Mouse (Mus musculus) neutrophil, adult 5-6 weeks (primary cell): ENCODE results near the gene Ddit4. TPM values are rescaled to one million over a fixed set of nuclear protein-coding genes. Genes with fewer than 3 reads are reported as not detected.

Experiments
- ATAC-seq: fragments of 151-379, 151-347 bp; 2 replicates; pipeline ENCODE4 v1.8.0; 2017; ENCODE audit warnings: mild to moderate bottlenecking, moderate TSS enrichment; ENCODE audit not compliant: insufficient number of reproducible peaks, poor library complexity, low FRiP score, severe bottlenecking; ENCODE audit errors: extremely low read depth
- total RNA-seq: library from RNA; stranded (forward); fragments of 200-1000 nt; gene quantifications from 2 replicates; pipeline ENCODE4 v1.2.3, GENCODE M21; 2017

Ddit4 gene
- total RNA-seq, 1 experiment from 2014 or later, result 5.6 TPM

GRCm38 (mm10) chr10:59974191-59974664 lies 22.6 kb upstream of the Ddit4 start:
- ATAC-seq, result peak; percentile 78

- no peak for ATAC-seq
Measured at GRCm38 (mm10) chr10:59973400-59973799, 21.8 kb upstream of the Ddit4 start.

DNA sequence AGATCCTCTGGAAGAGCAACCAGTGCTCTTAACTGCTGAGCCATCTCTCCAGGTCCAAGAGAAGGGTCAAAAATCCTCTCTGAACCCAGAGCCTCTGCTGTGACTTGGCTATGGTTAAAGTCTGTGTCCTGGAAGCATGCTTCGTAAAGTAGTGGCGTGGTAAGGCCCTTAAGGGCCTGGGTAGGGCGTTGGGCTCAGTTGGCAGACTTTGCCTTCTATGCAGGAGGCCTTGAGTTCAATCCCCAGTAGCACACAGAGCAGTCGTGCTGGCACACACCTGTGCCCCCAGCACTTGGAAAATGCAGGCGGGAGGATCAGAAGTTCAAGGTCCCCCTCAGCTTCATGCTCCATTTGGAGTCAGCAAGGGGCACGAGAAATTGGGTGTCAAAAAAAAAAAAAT lies 21.4 kb upstream of the Ddit4 start:
- no peak for ATAC-seq

- no peak for ATAC-seq
Measured at GRCm38 (mm10) chr10:59972534-59972933, 20.9 kb upstream of the Ddit4 start.

GRCm38 (mm10) chr10:59971813-59972212 lies 20.2 kb upstream of the Ddit4 start:
- no peak for ATAC-seq

DNA sequence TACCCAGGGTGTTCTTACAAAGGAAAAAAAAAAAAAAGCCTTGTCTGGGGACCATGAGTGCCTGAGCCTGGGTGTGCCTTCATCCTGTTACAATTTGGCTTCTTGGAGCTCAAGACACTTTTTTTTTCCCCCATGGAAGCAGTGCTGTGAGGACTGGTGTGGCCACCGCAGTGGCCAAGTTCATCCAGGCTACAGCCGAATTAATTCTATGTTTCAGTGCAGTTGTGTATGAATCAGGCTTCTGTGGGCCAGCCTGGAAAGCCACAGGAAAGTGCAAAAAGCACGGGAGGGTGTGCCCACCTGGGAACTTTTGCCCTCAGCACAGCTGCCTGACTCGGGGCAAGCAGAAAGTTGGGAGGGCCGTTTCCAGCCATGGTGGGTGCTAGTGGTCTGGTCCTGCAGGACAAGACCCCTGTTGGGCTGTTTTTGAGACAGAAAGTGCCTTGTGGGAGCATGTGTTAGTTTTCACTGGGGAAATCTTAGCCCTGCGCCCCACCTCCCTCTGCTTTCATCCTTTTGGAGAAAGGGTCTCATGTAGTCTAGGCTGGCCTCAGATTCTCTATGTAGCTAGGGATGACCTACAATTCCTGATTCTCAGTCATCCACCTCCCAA lies 18.9 kb upstream of the Ddit4 start:
- no peak for ATAC-seq

DNA sequence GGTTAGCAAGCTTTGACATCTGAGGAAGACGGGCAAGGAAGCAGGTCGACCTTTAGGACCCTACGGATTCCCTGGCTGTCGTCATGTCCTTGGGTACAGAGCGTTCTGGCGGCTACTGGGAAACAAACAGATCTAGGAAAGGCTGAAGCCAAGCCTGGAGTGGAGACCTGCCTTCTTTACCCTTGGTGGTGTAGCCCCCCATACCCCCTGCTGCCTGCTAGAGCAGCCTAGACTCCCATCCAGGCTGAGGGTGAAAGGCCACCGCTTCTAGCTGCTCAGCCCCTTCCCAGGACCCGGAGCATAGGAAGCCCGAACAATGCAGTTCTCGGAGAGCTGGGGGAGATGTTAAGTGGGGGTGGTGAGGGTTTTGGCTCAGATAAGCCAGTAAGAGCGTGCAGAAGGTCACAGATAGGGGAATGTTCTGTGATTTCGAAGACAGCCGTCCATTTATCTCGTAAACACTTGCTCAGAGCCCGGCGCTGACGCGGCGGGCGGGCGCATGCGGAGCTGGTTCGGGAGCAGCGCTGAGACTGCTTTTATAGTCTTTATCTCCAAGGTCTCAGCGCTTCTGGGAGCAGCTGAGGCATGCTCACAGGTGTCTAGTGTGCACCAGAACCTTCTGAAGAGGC lies 18.3 kb upstream of the Ddit4 start:
- ATAC-seq, result no peak

GRCm38 (mm10) chr10:59967309-59967942 lies 15.8 kb upstream of the Ddit4 start:
- ATAC-seq, result no peak

DNA sequence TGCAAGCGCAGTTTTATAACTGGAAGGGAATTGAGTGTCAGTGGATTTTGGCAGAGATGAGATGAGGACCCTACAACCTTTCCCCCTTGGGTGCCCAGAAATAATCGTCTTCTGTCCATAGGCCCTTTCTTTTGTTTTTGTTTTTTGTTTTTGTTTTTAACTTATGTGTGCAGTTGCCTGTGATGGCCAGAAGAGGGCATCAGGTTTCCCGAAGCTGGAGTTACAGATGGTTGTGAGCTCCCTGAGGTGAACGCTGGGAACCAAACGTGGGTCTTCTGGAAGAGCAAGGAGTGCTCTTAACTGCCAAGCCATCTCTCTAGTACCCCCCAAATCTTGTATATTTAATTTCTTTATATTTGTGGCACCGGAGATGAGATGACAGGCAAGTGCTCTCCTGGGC lies 15.1 kb upstream of the Ddit4 start:
- no peak for ATAC-seq

DNA sequence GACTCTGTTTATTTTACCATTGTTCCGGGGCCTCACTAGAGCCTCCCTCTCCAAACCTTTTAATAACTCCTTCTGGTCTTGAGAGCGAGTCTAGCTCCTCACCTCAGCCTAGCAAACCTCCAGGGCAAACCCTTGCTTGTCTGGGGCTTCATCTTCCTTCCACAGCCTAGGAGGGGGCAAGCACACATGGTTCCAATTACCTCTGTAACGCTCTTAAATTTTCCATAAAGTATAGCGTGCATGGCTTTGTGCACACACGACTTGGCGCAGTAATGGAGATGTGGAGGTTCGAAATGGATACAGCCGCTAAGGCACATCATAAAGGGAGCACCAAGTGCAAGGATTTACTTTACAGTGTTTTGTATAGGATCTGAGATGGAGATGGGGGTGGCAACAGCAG lies 14.2 kb upstream of the Ddit4 start:
- ATAC-seq, result no peak

DNA sequence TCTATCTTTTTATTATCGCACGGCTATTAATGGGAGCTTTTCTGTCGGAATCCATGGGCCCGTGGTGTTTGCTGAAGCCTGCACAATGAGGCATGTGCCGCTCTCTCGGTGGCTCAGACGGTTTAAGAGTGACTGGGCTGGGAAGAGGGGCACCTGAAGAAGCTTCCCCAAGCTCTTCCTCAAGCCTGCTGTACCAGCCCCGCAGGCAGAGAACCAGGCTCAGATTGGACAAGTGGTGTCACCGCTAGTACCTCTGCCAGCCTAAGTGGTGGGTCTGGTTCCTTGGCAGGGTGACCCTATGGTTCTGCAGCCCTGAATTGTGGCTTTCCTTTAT lies 13.7 kb upstream of the Ddit4 start:
- ATAC-seq, result no peak

DNA sequence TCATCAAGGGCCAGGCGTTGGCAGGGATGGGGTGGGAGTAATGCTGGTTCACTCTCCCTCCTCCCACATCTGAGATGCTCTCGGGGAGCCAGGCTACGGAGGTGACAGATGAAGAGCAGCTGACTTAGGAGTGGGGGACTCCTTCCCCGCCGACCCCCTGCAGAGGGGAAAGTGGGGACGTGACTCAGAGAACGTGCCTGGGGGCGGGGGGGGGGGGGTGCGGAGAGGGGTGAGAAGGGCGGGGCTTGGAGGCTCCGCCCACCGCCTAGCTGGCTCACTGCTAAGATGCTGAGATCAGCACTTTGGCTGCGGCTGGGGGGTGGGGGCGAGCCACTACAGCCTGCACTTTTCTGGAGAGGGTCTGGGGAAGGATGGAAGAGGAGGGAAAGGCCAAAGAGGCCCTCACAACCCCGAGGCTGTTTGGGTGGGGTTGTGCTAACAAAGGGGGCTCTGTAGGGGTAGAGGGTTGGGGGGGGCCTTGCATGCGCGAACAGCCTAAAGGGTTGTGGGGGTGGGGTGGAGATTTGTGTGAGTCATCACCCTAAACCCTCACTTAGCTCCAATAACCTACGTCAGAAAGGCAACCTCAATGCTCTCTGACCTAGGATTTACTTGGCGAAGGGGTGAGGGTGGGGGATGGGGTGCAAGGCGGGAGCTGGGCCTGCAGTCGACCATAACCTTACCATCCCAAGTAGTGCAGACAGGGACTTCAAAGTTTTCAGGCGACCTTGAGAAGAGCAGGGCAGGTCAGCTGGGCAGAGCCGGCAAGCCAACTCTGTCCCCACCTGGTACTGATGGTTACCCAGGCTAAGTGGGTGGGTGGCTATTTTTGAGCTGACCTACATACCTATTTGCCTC lies 13.1 kb upstream of the Ddit4 start:
- no peak for ATAC-seq

DNA sequence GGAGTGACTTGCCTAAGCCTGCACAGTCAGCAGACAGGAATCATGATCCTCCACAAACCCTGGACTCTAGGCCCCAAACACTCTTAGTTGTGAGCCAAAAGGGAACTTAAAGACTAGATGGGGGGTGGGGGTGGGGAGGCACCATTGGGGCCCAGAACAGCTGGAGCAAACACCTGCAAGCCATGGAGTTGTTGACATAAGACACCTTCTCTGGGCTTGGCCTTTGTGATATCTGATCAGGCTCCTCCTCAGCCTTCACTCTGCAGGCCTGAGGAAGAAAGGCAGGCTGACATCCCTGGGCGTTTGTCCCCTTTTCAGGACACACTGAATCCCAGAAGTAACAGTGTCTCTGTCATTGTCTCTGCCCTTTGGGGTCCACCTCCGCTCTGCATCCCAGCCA lies 12.0 kb upstream of the Ddit4 start:
- ATAC-seq, result no peak

DNA sequence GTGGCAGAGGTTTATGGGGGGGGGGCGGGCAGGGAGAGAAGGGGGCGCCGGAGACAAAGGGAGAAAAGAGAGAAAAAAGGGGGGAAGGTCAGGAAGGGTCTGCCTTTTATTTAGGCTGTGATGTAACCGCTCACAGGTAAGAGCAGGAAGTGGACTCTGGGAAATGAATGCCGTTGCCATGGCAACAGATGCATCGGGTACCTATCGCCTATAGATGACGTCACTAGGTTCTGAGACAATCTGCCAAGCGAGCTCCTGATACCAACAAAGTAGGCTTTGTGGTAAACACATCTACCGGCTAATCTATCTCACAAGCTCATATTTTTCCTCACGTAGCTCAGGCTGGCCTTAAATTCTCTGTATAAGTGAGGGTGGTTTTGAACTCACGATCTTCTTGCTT lies 7.9 kb upstream of the Ddit4 start:
- ATAC-seq, result no peak

DNA sequence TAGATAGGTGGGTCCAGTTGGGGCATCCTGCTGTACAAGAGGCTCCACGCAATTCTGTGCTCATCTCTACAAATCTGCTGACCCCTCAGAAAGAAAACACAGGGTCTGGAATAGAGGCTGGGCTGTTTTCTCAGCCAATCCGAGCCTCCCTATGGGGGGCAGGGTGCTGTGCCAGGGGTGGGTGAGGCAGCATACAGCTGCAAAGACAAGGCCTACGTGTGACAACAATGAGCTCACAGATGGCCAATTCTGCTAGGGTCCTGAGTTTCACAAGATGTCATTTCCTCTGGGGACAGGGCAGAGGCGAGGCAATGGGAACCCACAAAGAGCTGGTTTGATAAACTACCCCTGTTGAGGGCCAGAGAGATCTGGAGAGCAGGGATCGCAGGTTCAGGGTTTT lies 6.8 kb upstream of the Ddit4 start:
- ATAC-seq, result no peak

DNA sequence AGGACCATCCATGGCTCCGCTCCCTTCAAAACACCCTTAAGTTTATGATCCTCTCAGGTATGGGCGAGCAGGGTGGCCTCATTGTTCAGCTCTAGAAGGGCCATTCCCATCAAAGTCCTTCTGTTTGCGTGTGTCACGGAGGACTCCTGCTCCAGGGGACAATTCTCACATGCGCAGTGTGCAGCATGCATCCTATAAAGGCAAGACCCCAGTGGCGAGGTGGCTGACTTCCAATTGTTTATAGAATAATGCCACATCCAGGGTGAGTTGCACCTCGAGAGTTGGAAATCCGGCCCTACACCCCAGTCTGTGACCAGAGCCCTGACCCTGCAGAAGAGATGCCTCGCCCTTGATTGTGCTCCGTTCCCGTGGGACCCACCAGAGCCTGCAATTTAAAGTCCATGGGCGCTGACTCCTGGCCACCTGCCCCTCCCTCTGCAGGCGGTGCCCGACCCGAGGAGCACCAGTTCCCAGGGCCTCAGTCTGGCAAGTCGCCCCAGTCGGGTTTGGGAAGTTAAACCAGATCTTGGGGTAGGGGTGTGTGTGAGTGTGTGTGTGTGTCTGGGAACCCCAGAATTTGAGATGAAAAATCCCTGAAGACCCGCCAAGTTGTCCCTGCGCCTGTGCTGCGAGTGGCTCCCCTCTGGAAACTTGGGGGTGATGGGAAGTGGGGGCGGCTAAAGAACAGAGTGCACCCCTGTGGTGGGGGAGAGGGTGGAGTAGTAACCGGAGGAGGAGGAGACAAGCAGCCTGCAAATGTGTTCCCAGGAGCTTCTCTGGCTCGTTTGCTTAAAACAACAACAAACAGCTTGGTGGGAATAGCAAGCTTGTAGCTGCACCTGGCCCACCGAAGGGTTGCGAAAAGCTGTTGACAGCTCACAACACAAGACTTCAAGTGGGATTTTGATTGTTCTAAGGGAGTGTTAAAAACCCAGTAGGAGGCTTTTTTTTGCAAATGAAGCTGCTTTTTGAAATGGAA lies 5.8 kb upstream of the Ddit4 start:
- ATAC-seq, result no peak

DNA sequence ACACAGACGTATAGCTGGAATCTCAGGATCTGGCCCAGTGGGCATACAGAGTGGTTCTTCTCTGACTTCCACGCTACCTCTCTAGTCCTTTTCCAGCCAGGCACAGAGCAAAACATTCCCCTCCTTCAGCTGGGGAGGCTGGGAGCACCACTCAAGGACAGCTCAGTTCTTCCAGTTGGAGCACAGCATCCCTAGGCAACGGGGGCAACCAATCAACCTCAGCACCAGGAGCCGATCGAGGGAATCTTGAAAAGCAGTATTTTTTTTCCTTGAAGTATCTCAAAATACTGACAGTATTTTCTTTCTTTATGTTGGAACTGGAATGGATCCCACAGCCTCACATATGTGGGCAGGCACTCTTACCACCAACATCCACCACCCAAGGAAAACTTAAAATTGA lies 5.0 kb upstream of the Ddit4 start:
- ATAC-seq, result no peak

GRCm38 (mm10) chr10:59953564-59954039 lies 2.0 kb upstream of the Ddit4 start:
- ATAC-seq, result no peak
